In genomic region chr8:109360081-109360715, GRCm38 (mm10) we compare ENCODE assay signal across 10 mouse cellular contexts.
A peak's percentile ranks its signal among the peaks of the same experiment; 100 is the strongest.
DNase-seq lines count a peak whose midpoint lies in the region; ATAC-seq and TF ChIP-seq lines count a peak whose summit lies in the region.
"Had no signal": no experiment of that assay in that cellular context is flagged by ENCODE, and none has a peak within 500 bp of the region (broad histone marks: within the 10 kb centered on the region; RNA-seq: fewer than 3 reads in every experiment).

No protein-coding gene starts in this region.

- H3K9ac ChIP-seq in embryonic facial prominence, embryonic 14.5 days (ENCODE audit: low read depth, low read length) = peak overlapping the region; percentile 54; the same call in 1 of the 2 replicates
- H3K9ac ChIP-seq in intestine, embryonic 16.5 days (ENCODE audit: low read depth, low read length) = no peak overlapping the region

- 20% methylated on average over 14 of the region's 14 CpGs for WGBS in embryonic facial prominence, embryonic 14.5 days
- 19% methylated on average over 14 of the region's 14 CpGs for WGBS in intestine, embryonic 16.5 days

- no peaks in the 10 kb centered on the region for H3K36me3 ChIP-seq in embryonic facial prominence, embryonic 14.5 days (ENCODE audit: control insufficient read depth, insufficient read depth, low read length)
- H3K36me3 ChIP-seq in intestine, embryonic 16.5 days (ENCODE audit: control insufficient read depth, insufficient read depth, low read length) = no peaks in the 10 kb centered on the region

- H3K4me3 ChIP-seq in left cerebral cortex, adult 2 months = no peak overlapping the region
- H3K4me3 ChIP-seq in embryonic facial prominence, embryonic 14.5 days (ENCODE audit: low read depth, low read length) = peak overlapping the region; percentile 26
- H3K4me3 ChIP-seq in intestine, embryonic 16.5 days (ENCODE audit: low read length) = peak overlapping the region; percentile 26

- intact Hi-C loops in left cerebral cortex, adult 2 months (cut with DNase I) = loop anchor here (2.0 to 10.0 kb wide), 2 partner anchors 105 to 111 kb away; no protein-coding TSS in a partner anchor
- intact Hi-C loops in left cerebral cortex, postnatal 4 days (cut with DNase I) = loop anchor here (5.0 kb wide), 1 partner anchor 113 kb away; no protein-coding TSS in a partner anchor

- no peak for DNase-seq in left cerebral cortex, adult 2 months (ENCODE audit: extremely low spot score in 1 of 2, low spot score in 2 of 2)
- DNase-seq in left cerebral cortex, postnatal 4 days = no peak
- DNase-seq in embryonic facial prominence, embryonic 14.5 days (ENCODE audit: low spot score) = peak; percentile 39
- DNase-seq in retina, embryonic 14.5 days (ENCODE audit: low spot score) = peak; percentile 70
- DNase-seq in frontal cortex, adult 2 months (ENCODE audit: extremely low spot score in 1 of 2, low spot score in 1 of 2) = no peak
- DNase-seq in adrenal gland, postnatal 4 days (ENCODE audit: low spot score in 2 of 2) = no peak

- no peaks in the 10 kb centered on the region for H3K9me3 ChIP-seq in embryonic facial prominence, embryonic 14.5 days (ENCODE audit: control insufficient read depth, low read length)
- H3K9me3 ChIP-seq in intestine, embryonic 16.5 days (ENCODE audit: control insufficient read depth, low read length) = no peaks in the 10 kb centered on the region

- ATAC-seq in embryonic facial prominence, embryonic 14.5 days (ENCODE audit: low read depth) = no peak
- ATAC-seq in intestine, embryonic 16.5 days = 0 out of 2 replicates have a peak, but pooled peaks have one; percentile 14
- no peak for ATAC-seq in cerebellum, adult (ENCODE audit: insufficient number of reproducible peaks, low FRiP score, low TSS enrichment)
- ATAC-seq: inflammation-experienced regulatory T-cells, adult 6 months; Patski had no signal

- H3K27me3 ChIP-seq in embryonic facial prominence, embryonic 14.5 days (replicated peaks; ENCODE audit: control insufficient read depth, insufficient read depth, low read length) = no peaks in the 10 kb centered on the region
- H3K27me3 ChIP-seq in intestine, embryonic 16.5 days (replicated peaks; ENCODE audit: control insufficient read depth, insufficient read depth, low read length) = no peaks in the 10 kb centered on the region

- TF ChIP-seq CTCF in left cerebral cortex, adult 2 months (IDR thresholded peaks at IDR 0.05) = no peak

- H3K4me1 ChIP-seq in embryonic facial prominence, embryonic 14.5 days (ENCODE audit: control insufficient read depth, insufficient read depth, low read length) = peaks cover 8% of the 10 kb centered on the region; the same call in 1 of the 2 replicates
- H3K4me1 ChIP-seq in intestine, embryonic 16.5 days (ENCODE audit: control insufficient read depth, insufficient read depth, low read length) = 0 out of 2 replicates have a peak, but pooled peaks cover 8% of the 10 kb centered on the region

- H3K27ac ChIP-seq in left cerebral cortex, adult 2 months = peak overlapping the region; percentile 81
- H3K27ac ChIP-seq in embryonic facial prominence, embryonic 14.5 days (replicated peaks; ENCODE audit: low read depth, low read length) = peak overlapping the region; percentile 44; the same call in 1 of the 2 replicates
- H3K27ac ChIP-seq in intestine, embryonic 16.5 days (ENCODE audit: low read length) = no peak overlapping the region

- peak overlapping the region; percentile 63 for H3K4me2 ChIP-seq in embryonic facial prominence, embryonic 14.5 days (ENCODE audit: low read depth, low read length)
- peak overlapping the region; percentile 51 for H3K4me2 ChIP-seq in intestine, embryonic 16.5 days (ENCODE audit: low read depth, low read length)

Comparison
In these comparisons a context has a peak if more than half of its experiments do, and no peak if none do; other contexts are left out.
1. DNase-seq: peak in embryonic facial prominence, embryonic 14.5 days (single experiment) and retina, embryonic 14.5 days (single experiment); none in left cerebral cortex, adult 2 months (0 of 2), left cerebral cortex, postnatal 4 days (single experiment), frontal cortex, adult 2 months (0 of 2) and adrenal gland, postnatal 4 days (0 of 2).